Mouse (Mus musculus) heart, postnatal 0 days (tissue): ENCODE measurements around the gene Chst12. TPM values are rescaled to one million over a fixed set of nuclear protein-coding genes. Genes with fewer than 3 reads are reported as not detected.
A peak's percentile ranks its signal among the peaks of the same experiment; 100 is the strongest.

Experiments used
- ATAC-seq: fragments of 200-750 bp; cut with Nextera tagmentation; 2 replicates; pipeline ENCODE4 v1.8.0; 2017; ENCODE audit warnings: low read depth, moderate number of reproducible peaks, moderate library complexity; ENCODE audit not compliant: insufficient read depth
- DNase-seq: peaks from one replicate; pipeline ENCODE4 v3.0.0-alpha.2; 2016; ENCODE audit warnings: low spot score
- H3K27ac ChIP-seq: fragments of 300-500 bp; sonication (generic); 2 replicates; pipeline ENCODE4 v1.5.1; 2014; ENCODE audit warnings: low read depth, mild to moderate bottlenecking
- H3K27me3 ChIP-seq: fragments of 300-500 bp; sonication (generic); 2 replicates; pipeline ENCODE4 v1.6.1; 2014; ENCODE audit warnings: low read length, mixed read lengths; ENCODE audit not compliant: control insufficient read depth, insufficient read depth
- H3K36me3 ChIP-seq: fragments of 300-500 bp; sonication (generic); replicated peaks from 2 replicates; pipeline ENCODE4 v1.6.1; 2014; ENCODE audit warnings: low read length, mixed read lengths; ENCODE audit not compliant: control insufficient read depth, insufficient read depth
- H3K4me1 ChIP-seq: fragments of 300-500 bp; sonication (generic); 2 replicates; pipeline ENCODE4 v1.6.1; 2014; ENCODE audit warnings: antibody characterized with exemption; ENCODE audit not compliant: control insufficient read depth, insufficient read depth
- H3K4me2 ChIP-seq: fragments of 300-500 bp; sonication (generic); 2 replicates; pipeline ENCODE4 v1.6.1; 2014; ENCODE audit warnings: low read depth, mild to moderate bottlenecking, low read length, moderate library complexity
- H3K4me3 ChIP-seq: fragments of 300-500 bp; sonication (generic); 2 replicates; pipeline ENCODE4 v1.5.1; 2014; ENCODE audit warnings: low read depth, low read length
- H3K9ac ChIP-seq: fragments of 300-500 bp; sonication (generic); replicated peaks from 2 replicates; pipeline ENCODE4 v1.6.1; 2014; ENCODE audit warnings: low read depth, low read length, mixed read lengths
- H3K9me3 ChIP-seq: fragments of 300-500 bp; sonication (generic); replicated peaks from 2 replicates; pipeline ENCODE4 v1.6.1; 2016; ENCODE audit warnings: low read length; ENCODE audit not compliant: control insufficient read depth
- CTCF ChIP-seq: IDR thresholded peaks from 2 replicates; pipeline ENCODE4 v1.5.1; 2016; ENCODE audit warnings: antibody characterized with exemption, control low read depth, low read depth
- EP300 ChIP-seq: IDR thresholded peaks from 2 replicates; pipeline ENCODE4 v1.6.1; 2016; ENCODE audit warnings: antibody characterized with exemption, low read depth
- WGBS: fragments of 180-500 bp; shearing (Covaris S2); extraction: QIAGEN DNeasy Blood & Tissue Kit; methylation state at CpG from one replicate; pipeline ENCODE4 v1.1.7; 2014; 5-methylcytosine and 5-hydroxymethylcytosine counted together
- polyA plus RNA-seq: library from polyadenylated mRNA; unstranded; fragments of >200 nt; fragmentation: Nextera tagmentation; extraction: Ambion mirVana; gene quantifications from 2 replicates; pipeline ENCODE4 v1.2.1, GENCODE M21; 2015
- total RNA-seq: library from RNA; depleted of rRNA; stranded (reverse); fragments of >200 nt; gene quantifications from 2 replicates; pipeline ENCODE4 v1.2.3, GENCODE M21; 2014; ENCODE audit warnings: low replicate concordance; rRNA removed

The Chst12 gene
- total and polyA plus RNA-seq, 2 experiments from 2014 or later, result 4.1 to 6.6 TPM

GRCm38 (mm10) chr5:140570223-140570870 is 65.0 kb downstream of the Chst12 start:
- TF ChIP-seq CTCF (no peak), EP300 (no peak)
- ATAC-seq, result no peak
- Histone ChIP-seq H3K4me1 (peaks cover 13% of the 10 kb centered on the region), H3K4me3 (no peak overlapping the region), H3K36me3 (no peaks in the 10 kb centered on the region), H3K27me3 (no peaks in the 10 kb centered on the region), H3K4me2 (no peak overlapping the region), H3K27ac (no peak overlapping the region), H3K9me3 (no peaks in the 10 kb centered on the region), H3K9ac (no peak overlapping the region)
- 90% methylated on average over 13 of the region's 13 CpGs for WGBS
- no peak for DNase-seq

- 60% methylated on average over 4 of the region's 4 CpGs for WGBS
- no peak overlapping the region for H3K27ac ChIP-seq
- DNase-seq, result no peak
These were observed 65.9 kb downstream of the Chst12 start for GRCm38 (mm10) chr5:140571201-140571600.

GRCm38 (mm10) chr5:140571673-140572072 is 66.3 kb downstream of the Chst12 start:
- no peak overlapping the region for H3K4me2 ChIP-seq
- peaks cover 5% of the 10 kb centered on the region for H3K4me1 ChIP-seq
- no peaks in the 10 kb centered on the region for H3K9me3 ChIP-seq
- ATAC-seq (peak; percentile 37), DNase-seq (peak; percentile 69)
- TF ChIP-seq CTCF (no peak), EP300 (no peak)
- peak overlapping the region; percentile 27; the same call in 1 of the 2 replicates for H3K27ac ChIP-seq
- H3K36me3 ChIP-seq, result no peaks in the 10 kb centered on the region
- 20% methylated on average over 10 of the region's 10 CpGs for WGBS
- no peak overlapping the region for H3K4me3 ChIP-seq
- H3K9ac ChIP-seq, result no peak overlapping the region
- H3K27me3 ChIP-seq, result no peaks in the 10 kb centered on the region

More at GRCm38 (mm10) chr5:140571201-140571600, 65.9 kb downstream of the Chst12 start:
- no peak overlapping the region for H3K4me2 ChIP-seq
- ATAC-seq, result no peak
- no peak overlapping the region for H3K4me3 ChIP-seq
- no peaks in the 10 kb centered on the region for H3K36me3 ChIP-seq
- no peaks in the 10 kb centered on the region for H3K27me3 ChIP-seq
- no peak overlapping the region for H3K9ac ChIP-seq
- no peaks in the 10 kb centered on the region for H3K9me3 ChIP-seq
- peaks cover 5% of the 10 kb centered on the region for H3K4me1 ChIP-seq
- no peak for TF ChIP-seq EP300

- H3K27ac ChIP-seq, result peak overlapping the region; percentile 43; the same call in 1 of the 2 replicates
- no peak overlapping the region for H3K4me2 ChIP-seq
- H3K4me1 ChIP-seq, result peaks cover 5% of the 10 kb centered on the region
- H3K36me3 ChIP-seq, result no peaks in the 10 kb centered on the region
- no peak overlapping the region for H3K4me3 ChIP-seq
- no peak for TF ChIP-seq CTCF
- no peak for TF ChIP-seq EP300
- H3K27me3 ChIP-seq, result no peaks in the 10 kb centered on the region
- no peak overlapping the region for H3K9ac ChIP-seq
- ATAC-seq (no peak), DNase-seq (no peak)
- WGBS, result 53% methylated on average over 6 of the region's 6 CpGs
- no peaks in the 10 kb centered on the region for H3K9me3 ChIP-seq
These were observed 67.3 kb downstream of the Chst12 start for GRCm38 (mm10) chr5:140572611-140573010.

Other genes with a start within 250 kb of the Chst12 start
- 10.1 and 20.6 TPM in 2 replicates for gene Mad1l1, start 184.0 kb upstream of the Chst12 start, total RNA-seq
- 15.0 and 15.1 TPM in 2 replicates for gene Mad1l1, start 184.0 kb upstream of the Chst12 start, polyA plus RNA-seq
- gene Nudt1, start 183.9 kb upstream of the Chst12 start, total RNA-seq, result 11.3 and 31.0 TPM in 2 replicates
- 17.4 and 18.1 TPM in 2 replicates for gene Nudt1, start 183.9 kb upstream of the Chst12 start, polyA plus RNA-seq
- 13.9 and 19.5 TPM in 2 replicates for gene Mrm2, start 173.7 kb upstream of the Chst12 start, total RNA-seq
- 16.9 and 17.8 TPM in 2 replicates for gene Mrm2, start 173.7 kb upstream of the Chst12 start, polyA plus RNA-seq
- 24.8 and 30.8 TPM in 2 replicates for gene Snx8, start 116.3 kb upstream of the Chst12 start, total RNA-seq
- 11.7 and 13.3 TPM in 2 replicates for gene Snx8, start 116.3 kb upstream of the Chst12 start, polyA plus RNA-seq
- gene Eif3b, start 86.2 kb upstream of the Chst12 start, total RNA-seq, result 37.4 and 38.9 TPM in 2 replicates
- gene Eif3b, start 86.2 kb upstream of the Chst12 start, polyA plus RNA-seq, result 36.6 and 40.0 TPM in 2 replicates
- not detected in 2 replicates for gene Gm4869, start 59.9 kb upstream of the Chst12 start, total RNA-seq
- not detected in 2 replicates for gene Gm4869, start 59.9 kb upstream of the Chst12 start, polyA plus RNA-seq
- gene Grifin, start 59.5 kb downstream of the Chst12 start, total RNA-seq, result not detected in 2 replicates
- gene Grifin, start 59.5 kb downstream of the Chst12 start, polyA plus RNA-seq, result not detected in 2 replicates
- gene Lfng, start 101.8 kb downstream of the Chst12 start, total RNA-seq, result 8.2 and 22.3 TPM in 2 replicates
- gene Lfng, start 101.8 kb downstream of the Chst12 start, polyA plus RNA-seq, result 4.1 and 4.4 TPM in 2 replicates
- gene Ttyh3, start 143.5 kb downstream of the Chst12 start, total RNA-seq, result 53.2 and 55.2 TPM in 2 replicates
- 8.5 and 8.9 TPM in 2 replicates for gene Ttyh3, start 143.5 kb downstream of the Chst12 start, polyA plus RNA-seq
- 3.8 and 9.6 TPM in 2 replicates for gene Iqce, start 196.8 kb downstream of the Chst12 start, total RNA-seq
- gene Iqce, start 196.8 kb downstream of the Chst12 start, polyA plus RNA-seq, result 4.8 and 5.1 TPM in 2 replicates
- 19.3 and 25.0 TPM in 2 replicates for gene Brat1, start 199.5 kb downstream of the Chst12 start, total RNA-seq
- gene Brat1, start 199.5 kb downstream of the Chst12 start, polyA plus RNA-seq, result 9.5 and 10.6 TPM in 2 replicates
- 0.08 and 0.15 TPM in 2 replicates for gene Amz1, start 218.6 kb downstream of the Chst12 start, total RNA-seq
- 0.81 and 0.94 TPM in 2 replicates for gene Amz1, start 218.6 kb downstream of the Chst12 start, polyA plus RNA-seq